Mouse (Mus musculus) B cell, adult 2 months (primary cell): ENCODE results near the gene Zkscan14.
A peak's percentile ranks its signal among the peaks of the same experiment; 100 is the strongest.
"Not testable (repeated sequence)": the region's sequence is repeated elsewhere in the genome, so short reads cannot be mapped to it uniquely, and the experiment has no call there.

ENCODE experiments used
- DNase-seq, 2 experiments: peaks; one replicate each; pipeline ENCODE4 v3.0.0; 2022

Gene Zkscan14

DNA sequence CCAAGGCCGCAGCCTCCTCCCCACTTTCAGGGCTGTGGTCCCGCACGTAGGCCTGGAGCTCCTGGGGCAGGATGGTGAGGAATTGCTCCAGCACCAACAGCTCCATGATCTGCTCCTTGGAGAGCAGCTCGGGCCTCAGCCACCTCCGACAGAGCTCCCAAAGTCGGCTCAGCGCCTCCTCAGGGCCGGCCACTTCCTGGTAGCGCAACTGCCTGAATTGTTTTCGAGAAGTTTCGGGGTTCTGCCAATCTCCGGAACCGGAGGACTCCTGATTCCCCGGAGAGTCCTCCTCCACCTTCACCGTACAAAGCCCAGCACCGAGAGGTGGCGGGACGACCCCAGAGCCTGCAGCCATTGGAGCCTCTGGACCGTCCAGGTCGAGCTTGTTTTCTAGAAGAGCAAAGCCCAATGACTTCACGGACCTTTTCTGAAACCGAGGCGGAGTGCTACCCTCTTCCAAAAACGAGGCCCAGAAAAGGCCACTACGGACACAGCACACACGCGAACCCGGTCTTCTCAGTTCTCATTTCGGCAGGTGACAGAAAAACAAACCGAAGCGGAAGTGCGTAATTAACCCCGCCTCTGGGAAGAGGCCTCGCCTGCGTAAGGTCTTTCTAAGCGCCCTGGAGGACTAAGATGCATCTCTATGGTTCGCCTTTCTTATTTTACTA lies at the start of gene Zkscan14:
Zkscan14 (minus strand) TSS at position 548 of the 671 bp plus-strand sequence.
- DNase-seq, result peak; percentile 91

- no peak for DNase-seq
These were observed 47.9 kb upstream of the Zkscan14 start for GRCm38 (mm10) chr5:145249520-145249919.

DNA sequence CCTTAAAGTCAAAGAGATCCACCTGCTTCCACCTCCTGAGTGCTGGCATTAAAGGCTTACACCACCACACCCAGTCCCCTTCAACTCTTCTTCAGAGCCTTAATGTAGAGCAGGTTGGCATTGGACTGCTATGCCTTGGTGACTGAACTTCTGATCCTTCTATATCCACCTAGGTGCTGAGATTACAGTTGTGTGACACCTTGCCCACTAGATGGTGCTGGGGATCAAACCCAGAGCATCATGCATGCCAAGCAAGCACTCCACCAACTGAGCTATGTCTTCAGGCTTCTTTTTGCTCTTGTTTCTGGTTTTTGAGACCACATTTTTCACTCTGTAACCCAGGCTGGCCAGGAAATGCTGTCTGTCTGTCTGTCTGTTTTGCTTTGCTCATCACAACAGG lies 33.0 kb upstream of the Zkscan14 start:
- DNase-seq, result peak; percentile 57 to 59

GRCm38 (mm10) chr5:145231893-145232411 lies 30.3 kb upstream of the Zkscan14 start:
- no peak for DNase-seq

DNA sequence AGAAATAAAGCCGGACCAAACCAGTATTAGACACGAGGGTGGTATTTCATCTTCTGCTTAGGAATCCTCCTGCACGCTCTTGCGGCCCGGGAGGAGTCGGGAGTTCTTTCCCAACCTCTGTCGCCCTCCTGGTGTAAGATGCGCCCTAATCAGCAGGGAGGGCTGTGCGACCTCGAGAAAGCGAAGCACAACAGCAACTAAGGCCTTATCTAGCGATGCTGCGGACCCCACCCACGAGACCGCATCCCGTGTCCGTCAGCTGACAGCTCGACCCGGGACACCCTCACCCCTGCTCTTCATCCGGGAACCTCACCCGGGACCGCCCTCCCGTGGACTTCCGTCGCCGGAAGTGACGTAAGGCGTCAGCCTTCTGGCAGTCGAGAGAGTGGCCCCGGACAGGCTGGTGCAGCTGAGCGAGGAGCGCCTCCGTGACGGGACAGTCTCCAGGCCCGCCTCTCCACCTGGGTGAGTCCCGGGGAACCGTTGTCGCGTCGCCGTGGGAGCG lies 29.8 kb upstream of the Zkscan14 start, which contains the start of gene Zfp655:
Zfp655 (plus strand) TSS at position 349 of the 505 bp plus-strand sequence.
- peak; percentile 99 for DNase-seq

DNA sequence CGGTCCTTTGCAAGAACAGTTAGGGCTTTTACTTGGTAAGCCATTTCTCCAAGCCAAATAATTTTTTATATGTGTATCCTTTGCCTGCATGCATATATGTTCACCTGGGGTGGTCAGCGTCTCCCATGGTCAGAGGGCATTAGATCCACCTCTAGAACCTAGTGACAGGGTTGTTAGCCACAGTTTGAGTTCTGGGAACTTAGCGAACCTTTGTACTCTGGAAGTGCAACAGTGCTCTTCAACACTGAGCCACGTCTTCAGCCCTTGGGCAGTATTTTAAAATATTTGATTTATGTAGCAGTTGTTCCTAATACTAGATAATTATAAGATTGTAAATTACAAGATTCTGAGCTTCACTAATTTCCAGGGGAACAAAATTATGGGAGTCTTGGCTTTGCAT lies 29.0 kb upstream of the Zkscan14 start:
- DNase-seq, result no peak

DNA sequence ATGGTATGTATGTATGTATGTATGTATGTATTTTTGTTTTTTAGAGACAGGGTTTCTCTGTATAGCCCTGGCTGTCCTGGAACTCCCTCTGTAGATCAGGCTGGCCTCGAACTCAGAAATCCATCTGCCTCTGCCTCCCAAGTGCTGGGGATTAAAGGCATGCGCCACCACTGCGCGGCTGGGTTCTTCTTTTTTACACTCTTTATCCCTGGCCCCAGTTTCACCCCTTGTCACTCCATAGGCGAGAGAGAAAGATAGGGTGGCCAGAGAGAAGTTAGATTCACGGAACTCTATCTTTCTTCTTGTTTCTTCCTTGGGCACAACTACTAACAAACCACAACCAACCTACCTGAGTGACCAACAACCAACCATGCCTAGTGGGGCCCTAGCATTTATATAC lies 27.6 kb upstream of the Zkscan14 start:
- not testable (repeated sequence) for DNase-seq

GRCm38 (mm10) chr5:145226453-145226852 lies 24.8 kb upstream of the Zkscan14 start:
- DNase-seq, result no peak

DNA sequence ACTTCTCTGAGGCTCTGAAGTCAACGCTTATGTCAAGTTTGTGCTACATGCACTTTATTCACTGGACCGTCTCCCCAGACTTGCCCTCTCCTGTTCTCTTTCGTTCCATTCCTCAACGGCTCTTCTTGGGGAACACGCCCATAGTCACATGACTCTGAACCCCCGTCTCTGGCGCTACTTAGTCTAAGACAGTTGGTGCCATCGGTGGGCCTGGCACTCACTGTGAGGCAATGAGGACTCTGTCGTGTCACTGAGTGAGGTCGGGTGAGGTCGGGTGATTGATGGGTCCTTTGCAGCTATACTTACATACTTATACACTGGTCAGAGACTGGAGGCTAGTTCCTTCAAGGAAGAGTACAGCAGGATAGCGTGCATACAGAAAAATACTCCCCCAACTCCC lies 21.7 kb upstream of the Zkscan14 start:
- no peak for DNase-seq

DNA sequence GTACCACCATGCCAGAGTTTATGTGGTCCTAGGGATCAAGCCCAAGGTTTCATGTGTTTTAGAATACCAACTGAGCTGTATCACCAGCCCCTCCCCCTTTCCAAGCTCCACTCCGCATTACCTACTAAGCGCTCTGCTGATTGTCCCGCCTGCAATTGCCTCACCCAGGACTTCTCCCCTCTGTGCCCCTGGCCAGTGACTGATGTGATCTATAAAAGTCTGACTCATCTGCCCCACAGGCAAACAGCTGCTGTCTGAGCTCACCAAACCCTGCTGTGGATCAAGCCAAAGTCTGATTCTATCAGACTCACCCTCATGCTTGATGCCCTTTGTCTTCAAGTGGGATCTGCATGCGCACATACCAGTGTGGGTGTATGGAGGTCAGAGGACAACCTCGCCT lies 21.2 kb upstream of the Zkscan14 start:
- no peak for DNase-seq

DNA sequence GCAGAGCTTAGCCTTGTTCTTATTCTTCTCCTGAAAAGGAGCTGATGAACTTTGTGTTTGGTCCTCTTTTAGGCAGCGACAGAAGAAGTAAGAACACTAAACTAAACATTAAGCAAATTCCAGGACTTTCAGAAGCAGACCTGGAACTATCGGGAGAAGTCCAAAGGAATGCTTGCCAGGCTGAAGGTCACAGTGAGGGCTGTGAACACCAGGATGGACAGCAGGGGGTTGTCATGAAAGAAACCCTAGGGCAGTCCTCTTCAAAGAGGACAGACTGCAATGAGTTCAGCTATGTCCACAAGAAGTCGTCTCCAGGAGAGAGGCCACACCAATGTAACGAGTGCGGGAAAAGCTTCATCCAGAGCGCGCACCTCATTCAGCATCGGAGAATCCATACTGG lies 18.3 kb upstream of the Zkscan14 start:
- DNase-seq, result no peak

GRCm38 (mm10) chr5:145218671-145219070 lies 17.0 kb upstream of the Zkscan14 start:
- DNase-seq, result no peak

DNA sequence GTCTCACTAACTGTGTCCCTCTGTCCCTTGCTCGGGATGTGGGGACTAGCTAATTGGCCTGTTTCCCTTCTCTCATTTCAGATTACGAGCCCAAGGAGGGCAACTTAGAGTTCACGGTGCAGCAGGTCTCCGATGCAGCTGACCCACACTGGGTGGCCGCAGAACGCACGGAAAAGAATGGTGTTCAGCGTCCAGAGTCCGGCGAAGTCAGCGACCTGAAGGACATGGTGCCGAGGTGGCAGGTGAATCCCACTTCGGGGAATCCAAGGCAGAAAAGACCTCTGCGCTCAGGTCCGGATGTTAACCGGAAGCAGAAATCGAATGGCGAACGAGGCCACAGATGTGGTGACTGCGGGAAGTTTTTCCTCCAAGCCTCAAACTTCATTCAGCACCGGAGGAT lies 16.5 kb upstream of the Zkscan14 start:
- no peak for DNase-seq

DNA sequence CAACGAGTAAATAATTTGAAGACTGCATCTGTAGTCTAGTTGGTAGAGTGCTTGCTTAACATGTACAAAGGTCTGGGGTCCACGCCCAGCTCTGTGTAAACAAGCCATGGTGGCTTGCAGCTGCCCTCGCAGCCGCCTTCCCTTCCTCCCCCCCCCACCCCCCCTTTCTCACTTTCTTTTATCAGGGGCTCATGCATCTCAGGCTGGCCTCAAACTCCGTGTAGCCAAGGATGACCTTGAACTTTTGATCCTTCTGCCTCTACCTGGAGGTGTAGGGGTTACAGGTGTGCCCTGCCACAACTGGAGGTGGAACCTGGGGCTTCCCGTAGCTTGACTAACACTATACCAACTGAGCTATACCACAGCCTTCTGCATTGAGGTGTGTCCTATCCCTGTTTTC lies 16.1 kb upstream of the Zkscan14 start:
- DNase-seq, result no peak

GRCm38 (mm10) chr5:145214679-145215078 lies 13.0 kb upstream of the Zkscan14 start:
- no peak for DNase-seq

DNA sequence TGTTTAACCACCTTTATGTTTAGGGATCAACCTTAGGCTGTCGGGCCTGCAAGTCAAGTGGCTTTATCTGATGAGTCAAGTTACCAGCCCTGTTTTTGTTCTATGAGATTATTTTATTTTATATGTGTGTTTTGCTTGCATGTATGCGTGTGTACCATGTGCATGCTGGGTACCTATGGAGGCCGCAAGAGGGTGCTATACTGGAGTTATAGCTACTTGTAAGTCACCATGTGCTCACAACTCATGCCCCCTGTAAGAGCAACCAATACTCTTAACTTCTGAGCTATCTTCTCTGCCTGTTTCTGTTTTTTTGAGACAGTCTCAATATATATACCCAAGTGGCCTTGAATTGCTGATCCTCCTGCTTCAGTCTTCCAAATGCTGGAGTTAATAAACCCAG lies 11.8 kb upstream of the Zkscan14 start:
- no peak for DNase-seq

DNA sequence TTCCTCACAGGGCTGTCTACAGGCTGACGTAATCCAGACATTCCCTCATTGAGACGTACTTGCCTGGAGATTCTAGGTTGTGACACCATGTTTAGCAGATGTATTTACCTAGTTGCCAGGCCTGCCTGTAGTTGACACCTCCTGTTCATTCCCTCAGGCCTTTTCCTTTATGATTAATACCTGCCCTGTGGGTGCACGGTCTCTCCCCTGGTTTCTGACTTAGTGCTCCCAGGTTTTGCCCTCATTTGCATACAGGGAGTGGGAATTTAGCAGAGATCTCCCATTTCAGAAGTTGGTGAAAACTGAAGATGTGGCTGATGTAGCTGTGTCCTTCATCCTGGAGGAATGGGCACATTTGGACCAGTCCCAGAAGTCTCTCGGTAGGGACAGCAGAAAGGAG lies 10.5 kb upstream of the Zkscan14 start:
- no peak for DNase-seq

GRCm38 (mm10) chr5:145211340-145211739 lies 9.7 kb upstream of the Zkscan14 start:
- DNase-seq, result no peak

- DNase-seq, result not testable (repeated sequence)
These were observed 6.7 kb upstream of the Zkscan14 start for GRCm38 (mm10) chr5:145208391-145208790.

DNA sequence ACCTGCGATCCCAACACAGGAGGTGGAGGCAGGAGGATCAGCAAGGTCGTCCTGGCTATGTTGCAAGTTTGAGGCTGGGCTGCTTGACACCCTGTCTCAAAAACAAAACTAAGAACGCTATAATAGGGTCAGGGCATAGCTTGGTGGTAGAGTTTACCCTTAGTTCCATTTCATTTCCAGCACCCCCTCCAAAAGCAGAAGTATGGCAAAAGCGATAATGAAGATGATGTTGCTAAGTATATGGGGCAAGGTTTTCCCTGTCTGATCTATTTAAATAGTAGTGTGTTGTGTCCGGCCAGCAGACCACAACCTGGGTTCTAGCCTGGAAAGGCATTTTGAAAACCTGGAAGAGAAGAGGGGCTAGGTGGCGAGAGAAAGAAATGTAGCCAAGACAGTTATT lies 6.3 kb upstream of the Zkscan14 start:
- DNase-seq, result no peak

- no peak for DNase-seq
These were observed 5.7 kb upstream of the Zkscan14 start for GRCm38 (mm10) chr5:145207385-145207784.

GRCm38 (mm10) chr5:145205041-145205440 lies 3.4 kb upstream of the Zkscan14 start:
- peak in 1 of 2 experiments; percentile 11 for DNase-seq

DNA sequence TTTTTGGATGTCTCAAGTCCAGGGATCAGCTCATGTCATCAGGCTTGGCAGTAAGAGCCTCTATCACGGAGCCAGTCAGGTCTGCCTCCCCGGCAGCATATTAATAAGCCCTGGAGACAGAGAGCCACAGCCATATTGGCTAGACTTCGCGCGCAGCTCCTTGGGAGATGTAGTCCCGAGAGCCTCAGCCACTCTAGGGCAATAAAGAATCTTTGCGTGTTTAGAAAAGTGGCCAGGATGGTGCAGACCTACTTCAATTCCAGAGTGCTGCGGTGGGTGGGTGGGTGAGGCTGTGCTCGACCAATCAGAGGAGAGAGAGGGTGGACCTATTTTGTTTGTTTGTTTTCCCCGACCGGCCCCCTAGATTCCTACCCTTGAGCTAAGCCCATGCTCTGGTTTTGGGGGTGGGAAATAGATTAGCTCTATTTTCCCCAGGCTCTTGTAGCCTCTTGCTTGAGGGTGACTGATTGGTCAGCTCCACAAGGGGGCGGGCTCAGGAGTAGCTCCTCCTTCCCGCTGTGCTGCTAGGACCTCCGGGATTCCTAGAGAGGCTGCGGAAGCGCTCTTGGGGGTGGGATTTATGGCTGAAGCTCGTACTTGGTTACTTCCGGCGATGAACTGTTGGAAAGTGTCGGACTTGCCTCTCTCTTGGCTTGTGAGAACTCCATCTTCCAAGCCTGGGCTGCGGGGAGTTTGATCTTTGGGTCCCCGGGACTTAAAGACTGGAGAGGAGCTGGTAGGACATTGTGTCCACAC lies 2.4 kb upstream of the Zkscan14 start, which contains the start of gene Zkscan5:
Zkscan5 (plus strand) TSS at position 627 of the 756 bp plus-strand sequence.
- peak; percentile 95 to 97 for DNase-seq

- DNase-seq, result no peak
These were observed 778 bp upstream of the Zkscan14 start for GRCm38 (mm10) chr5:145202446-145202845.
